Mouse (Mus musculus) embryo, embryonic 11 days (tissue): Measurements from ENCODE around the gene Phf2.
"Not testable (repeated sequence)": the region's sequence is repeated elsewhere in the genome, so short reads cannot be mapped to it uniquely, and the experiment has no call there.

Source experiments
- DNase-seq: peaks from one replicate; pipeline ENCODE4 v3.0.0-alpha.2; 2015

Gene Phf2

DNA sequence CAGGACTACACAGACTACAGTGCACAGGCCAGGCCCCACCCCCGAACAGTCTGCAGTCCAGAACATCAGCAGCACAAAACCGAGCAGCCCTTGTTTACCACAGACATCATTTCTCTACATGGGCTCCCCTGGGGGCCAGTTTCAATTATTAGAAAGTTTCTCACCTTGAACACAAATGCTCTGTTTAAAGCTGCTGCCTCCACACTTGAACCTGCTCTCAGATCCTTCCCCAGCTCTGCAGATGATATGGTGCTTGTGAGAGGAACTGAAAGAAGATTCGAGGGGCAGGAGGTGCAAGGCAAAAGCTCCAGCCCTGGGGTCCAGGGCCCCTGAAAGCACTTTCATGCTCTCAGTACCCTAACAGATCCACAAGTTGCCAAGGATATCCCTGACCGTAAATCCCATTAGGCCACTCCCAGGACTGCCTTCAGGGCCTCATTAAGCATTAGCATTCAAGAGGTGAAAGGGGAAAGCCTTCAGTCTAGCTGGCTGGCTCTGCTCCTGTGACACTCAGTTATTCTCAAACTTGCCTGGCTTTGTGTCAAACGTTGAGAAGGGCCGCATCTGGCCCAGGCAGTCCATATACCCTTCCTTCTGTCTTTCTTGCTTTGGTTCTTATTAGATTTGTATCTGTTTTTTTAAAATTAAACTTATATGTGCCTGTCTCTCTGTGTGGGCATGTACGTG, 13.5 kb downstream of the Phf2 start:
- DNase-seq: no peak

DNA sequence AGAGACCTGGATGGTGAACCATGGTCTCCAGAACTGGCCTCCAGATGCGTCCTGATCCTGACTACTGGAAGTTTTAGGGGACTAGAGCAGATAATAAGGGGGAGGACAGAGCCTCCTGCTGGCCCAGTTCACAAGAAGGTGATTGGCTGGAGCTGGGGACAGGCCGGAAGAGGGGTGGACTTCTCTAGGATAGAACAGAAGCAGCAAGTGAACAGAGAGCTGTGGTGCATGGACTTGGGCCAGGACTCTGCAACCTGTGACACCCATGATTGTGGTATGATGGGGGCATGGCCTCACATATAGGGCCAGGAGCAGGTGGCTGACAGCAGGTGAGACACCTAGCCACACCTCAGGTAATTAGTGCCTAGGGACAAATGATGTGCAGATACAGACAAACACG, 17.0 kb downstream of the Phf2 start:
- DNase-seq: no peak

GRCm38 (mm10) chr13:48853475-48853874, 17.4 kb downstream of the Phf2 start:
- no peak for DNase-seq

- DNase-seq: peak; percentile 30
These were observed 18.1 kb downstream of the Phf2 start for GRCm38 (mm10) chr13:48852859-48853258.

GRCm38 (mm10) chr13:48851719-48852118, 19.2 kb downstream of the Phf2 start:
- no peak for DNase-seq

GRCm38 (mm10) chr13:48850771-48851170, 20.1 kb downstream of the Phf2 start:
- DNase-seq: no peak

DNA sequence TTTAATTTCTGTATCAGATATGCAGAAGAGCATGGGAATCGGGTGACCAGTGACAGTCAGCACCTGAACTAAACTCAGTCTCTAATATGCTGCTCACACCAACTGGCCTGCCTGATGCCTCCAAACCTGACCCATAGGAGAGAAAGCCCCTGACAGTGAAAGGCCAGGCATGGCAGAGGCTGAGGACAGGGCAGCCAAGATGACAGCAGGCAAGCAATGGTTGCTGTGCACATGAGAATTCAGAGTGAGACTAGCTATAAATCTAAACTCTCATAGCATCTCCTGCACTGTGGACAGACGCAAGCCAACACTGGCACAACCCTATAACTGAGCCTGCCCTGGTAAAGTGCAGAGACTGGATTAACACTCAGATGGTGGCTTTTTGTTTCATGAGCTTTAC, 20.6 kb downstream of the Phf2 start:
- no peak for DNase-seq

DNA sequence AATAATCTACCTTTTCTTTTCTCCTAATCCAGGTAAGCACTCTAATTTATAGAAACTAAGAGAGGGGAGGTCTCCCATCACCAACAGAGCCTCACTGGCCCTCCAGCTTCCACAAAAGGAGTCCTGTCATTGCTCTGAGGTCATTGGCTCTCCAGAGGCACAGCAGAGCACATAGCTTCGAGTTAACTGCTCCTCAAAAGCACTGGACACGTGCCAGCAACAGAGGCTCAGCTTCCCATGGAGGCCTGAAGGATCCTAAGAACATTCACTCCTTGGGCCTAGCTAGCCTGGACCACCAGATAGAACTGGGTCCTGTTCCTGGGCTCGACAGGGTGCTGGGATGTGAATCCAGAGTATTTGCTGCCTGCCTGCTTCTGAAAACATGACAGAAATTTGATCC, 21.8 kb downstream of the Phf2 start:
- no peak for DNase-seq

GRCm38 (mm10) chr13:48845308-48845707, 25.6 kb downstream of the Phf2 start:
- no peak for DNase-seq

DNA sequence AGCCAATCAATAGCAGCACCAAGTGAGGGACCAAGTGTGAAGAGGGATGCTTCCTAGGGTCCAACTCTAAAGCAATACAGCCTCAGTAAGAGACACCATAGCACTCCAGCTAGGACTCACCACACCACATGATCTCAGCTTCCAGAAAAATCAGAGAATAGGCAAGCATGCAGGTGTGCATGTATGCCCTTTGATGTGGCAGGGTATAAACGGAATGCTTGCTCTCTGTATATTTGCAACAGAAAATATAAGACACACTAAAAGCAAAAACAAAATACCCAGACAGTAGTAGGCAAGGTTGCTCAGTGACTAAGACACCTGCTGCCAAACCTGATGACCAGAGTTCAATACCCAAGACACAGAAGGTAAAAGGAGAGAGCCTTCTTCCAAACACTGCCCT, 27.4 kb downstream of the Phf2 start:
- DNase-seq: no peak

- no peak for DNase-seq
These were observed 28.9 kb downstream of the Phf2 start for GRCm38 (mm10) chr13:48841905-48842592.

DNA sequence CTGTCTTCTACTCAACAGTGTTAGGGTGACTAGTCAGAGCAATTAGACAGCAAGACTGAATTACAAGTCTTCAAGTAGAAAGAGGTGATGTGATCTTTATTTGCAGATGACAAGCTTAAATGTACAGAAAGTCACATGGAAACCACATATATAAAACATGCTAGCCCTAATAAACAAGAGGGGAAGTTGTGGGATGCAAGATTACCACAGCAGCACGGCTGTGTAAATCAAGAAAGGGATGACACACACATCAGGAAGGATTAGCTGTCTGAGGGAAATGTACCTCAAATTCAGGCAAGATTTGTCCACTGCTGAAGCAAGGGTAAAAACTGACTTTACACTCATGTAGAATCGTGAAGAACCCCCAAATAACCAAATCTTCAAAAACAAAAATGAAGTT, 32.6 kb downstream of the Phf2 start:
- no peak for DNase-seq

DNA sequence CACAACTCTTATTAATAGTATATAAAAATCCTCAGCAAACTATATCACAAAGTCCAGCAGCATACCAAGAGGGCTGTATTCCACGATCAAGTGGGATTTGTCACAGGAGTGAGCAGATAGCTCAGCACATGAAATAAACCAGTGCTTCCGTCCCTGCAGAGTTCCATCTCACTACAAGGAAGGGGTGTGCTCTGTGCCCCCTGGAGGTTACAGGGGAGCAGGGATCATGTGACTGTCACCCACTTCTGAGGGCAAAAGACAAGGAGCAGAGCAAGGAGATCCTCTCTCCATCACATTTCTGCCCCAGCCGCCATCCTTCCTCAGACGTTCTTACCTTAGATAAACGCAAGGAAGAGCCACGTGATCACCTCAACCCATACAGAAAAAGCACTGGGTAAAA, 33.4 kb downstream of the Phf2 start:
- DNase-seq: no peak

DNA sequence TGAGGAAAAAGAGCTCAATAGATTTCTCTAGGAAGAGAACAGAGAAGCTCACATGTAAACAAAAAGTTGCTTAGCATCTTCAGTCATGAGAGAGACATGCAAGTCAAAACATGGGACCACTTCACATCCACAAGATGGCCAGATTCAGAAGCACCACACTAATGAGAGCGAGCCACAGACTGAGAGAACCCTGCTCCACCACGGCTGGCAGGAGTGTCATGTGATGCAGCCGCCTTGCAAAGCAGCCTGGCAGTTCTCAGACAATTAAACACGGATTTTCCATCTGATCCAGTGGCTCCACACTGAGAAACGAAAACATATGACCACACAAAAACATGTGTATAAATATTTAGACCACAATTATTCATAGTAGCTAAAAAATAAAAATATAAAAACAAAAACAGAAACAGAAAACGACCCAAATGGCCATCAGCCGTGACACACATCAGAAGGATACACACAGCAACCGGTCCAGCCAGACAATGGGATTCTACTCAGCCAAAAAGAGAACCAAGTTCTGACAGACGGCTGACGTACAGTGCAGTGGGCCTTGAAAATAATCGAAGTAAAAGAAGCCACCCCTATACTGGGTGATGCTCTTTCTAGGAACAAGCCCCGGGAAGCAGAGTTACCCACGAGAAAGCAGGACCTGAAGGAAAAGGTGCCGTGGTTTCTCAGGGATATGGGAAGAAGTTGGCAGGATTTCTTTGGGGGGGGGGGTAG, 40.2 kb downstream of the Phf2 start:
- no peak for DNase-seq

DNA sequence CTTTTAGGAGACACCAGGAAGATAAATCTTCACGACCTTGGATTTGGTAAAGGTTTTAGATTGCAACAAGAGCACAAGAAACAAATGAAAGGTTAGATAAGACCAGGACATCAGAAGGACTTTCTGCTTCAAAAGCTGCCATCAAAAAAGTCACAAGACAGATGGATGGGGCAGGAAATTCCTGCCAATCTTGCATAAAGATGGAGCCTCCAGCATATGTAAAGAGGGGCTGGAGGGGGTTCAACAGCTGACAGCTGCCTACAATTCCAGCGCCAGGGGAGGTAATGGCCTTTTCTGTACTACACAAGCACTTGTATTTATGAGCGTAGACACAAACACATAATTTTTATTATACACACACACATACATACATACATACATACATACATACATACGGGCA, 41.1 kb downstream of the Phf2 start:
- DNase-seq: no peak

GRCm38 (mm10) chr13:48822871-48823270, 48.0 kb downstream of the Phf2 start:
- no peak for DNase-seq

DNA sequence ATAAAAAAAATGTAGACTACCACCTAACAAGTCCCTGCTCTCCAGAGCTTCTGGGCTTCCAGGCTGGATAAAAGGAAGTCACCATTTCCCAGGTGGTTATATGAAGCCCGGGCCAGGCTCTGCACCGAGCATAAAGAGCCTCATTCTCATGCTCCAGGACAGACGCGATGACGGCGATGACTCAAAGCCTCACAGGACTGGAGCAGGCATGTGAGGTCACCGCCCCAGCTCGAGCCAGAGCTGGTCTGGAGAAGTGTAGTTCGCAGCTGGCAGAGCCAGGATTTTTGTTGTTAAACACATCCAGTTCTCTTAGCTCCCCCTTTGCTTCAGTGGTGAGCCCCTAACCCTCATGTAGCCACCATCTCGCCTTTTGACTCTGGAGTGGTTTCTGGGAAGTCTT, 48.6 kb downstream of the Phf2 start:
- no peak for DNase-seq

DNA sequence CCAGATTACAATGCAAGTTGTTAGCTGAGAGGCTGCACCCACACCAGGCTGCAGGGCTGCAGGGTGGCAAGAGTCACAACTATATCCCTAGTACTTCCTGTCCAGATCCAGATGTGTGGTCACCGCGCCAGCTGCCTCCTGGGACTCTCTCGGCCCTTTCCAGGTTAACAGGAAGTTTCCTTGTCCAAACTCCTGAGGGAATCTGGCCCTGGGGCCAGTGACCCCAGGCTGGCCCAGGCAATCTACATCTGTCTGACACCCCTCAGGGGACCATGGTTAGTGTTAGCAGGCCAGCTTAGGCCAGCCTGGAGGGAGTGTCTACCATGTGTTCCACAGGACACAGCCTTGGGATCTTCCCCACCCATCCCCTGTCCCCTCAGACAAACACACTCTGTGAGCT, 51.8 kb downstream of the Phf2 start:
- DNase-seq: no peak

- no peak for DNase-seq
These were observed 56.5 kb downstream of the Phf2 start for GRCm38 (mm10) chr13:48814406-48814805.

- DNase-seq: no peak
These were observed 59.9 kb downstream of the Phf2 start for GRCm38 (mm10) chr13:48810991-48811390.

DNA sequence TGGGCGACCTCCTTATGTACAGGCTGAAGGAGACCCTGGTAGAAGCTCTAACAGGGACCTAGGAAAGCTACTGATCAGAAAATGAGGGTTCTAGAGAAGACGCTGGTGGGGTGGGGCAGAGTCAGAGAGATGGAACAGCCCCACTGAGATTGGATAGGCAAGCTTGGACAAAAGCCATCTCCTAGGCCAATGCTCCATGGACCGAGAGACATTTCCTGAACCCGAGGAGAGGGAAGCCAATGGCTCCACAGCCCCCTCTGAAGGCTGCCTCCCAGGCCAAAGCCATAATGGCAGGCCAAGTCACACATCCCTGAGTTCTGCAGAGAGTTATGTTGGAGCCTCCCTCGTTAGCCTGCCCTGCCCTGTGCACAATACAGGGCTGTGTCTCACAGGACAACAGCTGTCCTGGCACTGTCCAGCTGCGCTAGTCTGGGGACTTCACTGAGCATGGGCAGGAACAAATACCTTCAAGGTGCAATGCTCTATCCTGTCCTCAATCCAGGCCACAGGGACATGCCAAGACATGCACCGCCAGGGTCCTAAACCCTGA, 60.6 kb downstream of the Phf2 start:
- no peak for DNase-seq

GRCm38 (mm10) chr13:48809668-48810067, 61.3 kb downstream of the Phf2 start:
- DNase-seq: not testable (repeated sequence)

GRCm38 (mm10) chr13:48807481-48808031, 63.4 kb downstream of the Phf2 start:
- DNase-seq: peak; percentile 60

DNA sequence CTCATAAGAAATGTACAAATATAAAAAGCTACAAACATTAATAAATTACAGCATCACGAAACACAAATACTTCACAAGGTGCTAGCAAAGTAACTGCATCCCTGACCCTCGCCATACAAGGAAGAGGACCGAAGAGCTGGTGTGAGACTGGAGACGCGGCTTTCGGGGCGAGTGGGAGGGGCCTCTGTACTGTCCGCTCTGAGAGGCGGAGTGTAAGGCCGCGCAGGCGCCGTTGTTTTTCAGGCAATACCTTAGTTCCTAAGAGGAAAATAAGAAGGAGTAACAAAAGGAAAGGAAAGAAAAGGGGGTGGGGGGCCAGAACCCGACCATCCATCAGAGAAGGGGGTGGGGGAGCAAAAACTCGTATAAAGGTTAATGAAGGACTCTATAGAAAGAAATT, 68.7 kb downstream of the Phf2 start:
- no peak for DNase-seq
